Mouse (Mus musculus) heart, postnatal 36 days (tissue): ENCODE data around the gene Fut4. TPM values are rescaled to one million over a fixed set of nuclear protein-coding genes. Genes with fewer than 3 reads are reported as not detected.

Source experiments
- DNase-seq, 2 experiments: peaks; one replicate each; pipeline ENCODE4 v3.0.0; 2021 to 2022
- intact Hi-C: fragments of 180-260 bp; cut with DNase I; formaldehyde crosslinking; loops from one replicate; pipeline ENCODE4 v1.15.1; 2025
- total RNA-seq, 2 experiments: library from RNA; stranded (reverse); gene quantifications; 2 replicates each; pipeline ENCODE4 v1.2.3; 2021

Fut4 gene
- total RNA-seq = under 1 TPM; 0.50 to 0.60 TPM

GRCm38 (mm10) chr9:14752001-14752522 is at the start of gene Fut4:
Gene Fut4, minus strand, starts transcription at chr9:14752393.
- peak; percentile 52 to 69 for DNase-seq
- intact Hi-C loops = no loop called here

DNA sequence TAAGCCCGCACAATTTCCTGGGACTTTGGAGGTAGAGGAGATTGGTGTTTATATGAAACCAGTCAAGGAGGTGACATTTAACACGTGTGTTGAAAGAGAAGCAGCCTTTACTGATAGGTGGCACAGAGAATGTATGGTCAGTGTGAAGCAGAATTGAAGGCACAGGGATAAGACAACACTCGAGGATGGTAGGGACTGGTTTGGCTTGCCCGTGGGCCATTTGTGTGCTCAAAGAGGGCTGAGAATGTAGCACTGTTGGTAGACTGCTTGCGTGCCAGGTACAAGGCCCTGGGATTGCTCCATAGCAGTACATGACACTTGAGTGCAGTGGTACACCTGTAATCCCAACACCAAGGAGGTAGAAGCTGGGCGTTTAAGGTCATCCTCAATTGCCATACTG is 35.2 kb upstream of the Fut4 start:
- no peak for DNase-seq
- intact Hi-C loops = no loop called here

DNA sequence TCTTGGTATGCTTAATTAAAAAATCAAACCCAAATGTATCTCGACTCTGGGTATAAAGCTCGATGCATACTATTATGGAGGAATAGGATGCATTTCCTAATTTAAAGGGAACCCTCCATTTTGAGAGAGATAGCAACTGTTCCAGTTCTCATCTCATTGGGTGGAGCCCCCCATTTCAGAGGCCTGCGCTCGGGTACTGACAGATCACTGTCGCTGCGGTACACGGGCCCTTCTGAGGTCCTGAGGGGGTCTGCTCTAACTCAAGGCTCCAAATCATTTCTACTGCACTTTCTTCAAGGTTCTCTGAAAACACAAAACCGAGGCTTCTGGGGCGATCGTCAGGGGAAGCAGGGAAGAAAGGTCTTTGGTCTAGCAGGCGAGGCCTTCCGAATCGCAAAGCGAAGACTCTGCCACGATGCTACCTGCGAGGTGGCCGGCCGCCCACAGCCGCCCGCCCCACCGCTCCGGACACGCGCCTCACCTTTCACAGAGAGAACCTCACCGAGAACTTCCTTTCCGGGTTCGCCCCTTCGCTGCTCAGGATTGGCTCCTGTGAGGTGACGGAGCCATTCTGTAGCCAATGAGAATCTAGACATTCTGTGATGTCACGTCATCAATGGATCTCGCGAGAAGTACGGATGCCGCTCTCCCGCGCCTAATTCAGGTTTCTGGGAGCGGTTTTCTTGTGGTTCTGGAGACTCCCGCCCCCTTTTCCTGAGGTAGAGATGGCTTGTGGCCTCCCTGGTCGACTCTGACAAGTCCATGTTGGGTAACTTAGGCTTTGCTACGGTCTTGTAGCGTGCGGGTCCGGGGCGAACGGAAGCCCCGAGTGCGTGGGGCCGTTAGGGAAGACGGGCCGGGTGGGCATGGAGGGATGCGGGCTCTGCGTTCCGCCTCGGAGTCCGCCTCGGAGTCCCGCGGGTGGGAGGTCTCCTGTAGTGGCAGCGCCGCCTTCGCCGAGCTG is 32.1 kb upstream of the Fut4 start, which contains the start of the genes Mre11a and Ankrd49:
Gene Mre11a, plus strand, starts transcription at position 616 of the 964 bp plus-strand sequence.
Gene Ankrd49, minus strand, starts transcription at position 818 of the 964 bp plus-strand sequence.
- peak; percentile 88 to 93 for DNase-seq
- intact Hi-C loops = loop anchor here (5.0 kb wide), 1 partner anchor 282 kb away; the partner anchor contains the start of genes Cwc15 and Kdm4d

DNA sequence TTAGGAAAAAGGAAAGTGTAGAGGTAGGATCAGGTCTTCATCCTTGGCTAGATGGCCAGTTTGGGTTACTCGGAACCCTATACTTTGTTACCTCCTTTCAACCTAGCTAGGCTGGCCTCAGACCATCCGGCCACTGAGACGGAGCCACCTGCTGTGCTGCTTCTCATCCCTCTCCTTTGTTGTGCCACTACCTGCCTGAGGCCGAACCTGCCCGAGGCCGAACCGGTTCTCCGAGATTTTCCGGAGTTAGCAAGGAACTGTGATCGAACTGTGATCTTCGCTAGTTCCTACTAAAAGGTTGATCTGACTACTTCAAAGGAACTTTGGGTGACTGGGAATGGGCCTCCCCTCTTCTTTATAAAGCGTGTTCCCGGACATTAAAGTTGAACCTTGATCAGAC is 26.1 kb upstream of the Fut4 start:
- intact Hi-C loops = no loop called here
- DNase-seq = no peak

- intact Hi-C loops = loop anchor here (2.0 kb wide), 1 partner anchor 241 kb away; no protein-coding TSS in a partner anchor
- no peak for DNase-seq
These were observed 21.6 kb upstream of the Fut4 start for GRCm38 (mm10) chr9:14773813-14774212.

DNA sequence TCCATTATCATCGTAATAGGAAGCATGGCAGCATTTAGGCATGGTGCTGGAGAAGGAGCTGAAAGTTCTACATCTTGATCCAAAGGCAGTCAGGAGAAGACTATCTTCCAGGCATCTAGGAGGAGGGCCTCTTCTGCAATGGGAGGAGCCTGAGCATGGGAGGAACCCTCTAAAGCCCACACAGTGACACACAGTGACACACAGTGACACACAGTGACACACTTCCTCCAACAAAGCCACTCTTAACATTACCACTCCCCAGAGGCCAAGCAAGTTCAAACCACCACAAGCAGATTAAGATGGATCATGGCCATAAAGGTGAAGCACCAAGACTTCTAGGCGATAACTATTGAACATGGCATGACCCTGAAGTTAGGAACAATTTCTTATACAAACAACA is 19.9 kb upstream of the Fut4 start:
- intact Hi-C loops = no loop called here
- no peak for DNase-seq

- intact Hi-C loops = no loop called here
- DNase-seq = no peak
These were observed 18.7 kb upstream of the Fut4 start, which contains the start of gene 1700012B09Rik for GRCm38 (mm10) chr9:14770803-14771471. Gene 1700012B09Rik, minus strand, starts transcription at chr9:14771030.

DNA sequence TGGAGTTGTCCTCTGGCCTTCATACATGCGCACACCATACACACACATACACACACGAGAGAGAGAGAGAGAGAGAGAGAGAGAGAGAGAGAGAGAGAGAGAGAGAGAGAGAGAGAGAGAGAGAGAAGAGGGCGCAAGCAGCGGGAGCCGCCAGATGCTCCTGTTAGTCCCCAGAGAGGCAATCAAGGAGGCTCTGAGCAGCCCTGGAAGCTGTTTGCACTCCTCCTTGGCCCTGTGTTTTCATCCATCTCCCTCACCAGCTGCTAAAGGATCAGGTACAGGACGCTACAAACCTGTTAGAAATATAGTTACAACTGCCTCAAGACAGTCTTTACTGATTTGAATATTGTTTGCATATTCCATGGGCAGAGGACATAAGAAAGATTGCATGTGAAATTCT is 17.6 kb upstream of the Fut4 start:
- intact Hi-C loops = no loop called here
- no peak for DNase-seq

DNA sequence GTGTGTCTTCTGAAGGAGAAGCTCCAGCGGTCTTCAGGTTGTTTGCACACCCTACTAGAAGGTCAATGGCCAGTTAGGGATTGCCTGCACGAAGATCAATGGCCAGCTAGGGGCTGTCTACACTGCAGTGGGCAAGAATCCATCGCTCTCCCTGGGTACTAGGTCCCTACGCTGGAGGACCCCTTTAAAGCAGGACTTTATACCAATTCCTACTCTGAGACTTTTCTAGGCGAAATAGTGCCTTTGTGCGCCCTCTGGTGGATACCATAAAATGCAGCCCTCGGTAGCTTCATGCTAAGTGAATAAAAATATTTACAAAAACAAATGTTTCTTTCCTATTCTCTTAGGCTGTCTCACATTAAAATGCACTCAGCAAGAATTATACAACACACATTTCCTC is 12.6 kb upstream of the Fut4 start:
- intact Hi-C loops = loop anchor here (2.0 to 5.0 kb wide), 2 partner anchors 66 to 242 kb away; no protein-coding TSS in a partner anchor
- DNase-seq = peak; percentile 21 to 58

GRCm38 (mm10) chr9:14759261-14759660 is 7.1 kb upstream of the Fut4 start:
- DNase-seq = no peak

GRCm38 (mm10) chr9:14758590-14758989 is 6.4 kb upstream of the Fut4 start:
- no peak for DNase-seq
- intact Hi-C loops = no loop called here

More at GRCm38 (mm10) chr9:14759261-14759660, 7.1 kb upstream of the Fut4 start:
- intact Hi-C loops = no loop called here

- intact Hi-C loops = no loop called here
- no peak for DNase-seq
These were observed 2.3 kb upstream of the Fut4 start for GRCm38 (mm10) chr9:14754469-14754868.

- intact Hi-C loops = no loop called here
- no peak for DNase-seq
These were observed 1.8 kb upstream of the Fut4 start for GRCm38 (mm10) chr9:14753947-14754346.

DNA sequence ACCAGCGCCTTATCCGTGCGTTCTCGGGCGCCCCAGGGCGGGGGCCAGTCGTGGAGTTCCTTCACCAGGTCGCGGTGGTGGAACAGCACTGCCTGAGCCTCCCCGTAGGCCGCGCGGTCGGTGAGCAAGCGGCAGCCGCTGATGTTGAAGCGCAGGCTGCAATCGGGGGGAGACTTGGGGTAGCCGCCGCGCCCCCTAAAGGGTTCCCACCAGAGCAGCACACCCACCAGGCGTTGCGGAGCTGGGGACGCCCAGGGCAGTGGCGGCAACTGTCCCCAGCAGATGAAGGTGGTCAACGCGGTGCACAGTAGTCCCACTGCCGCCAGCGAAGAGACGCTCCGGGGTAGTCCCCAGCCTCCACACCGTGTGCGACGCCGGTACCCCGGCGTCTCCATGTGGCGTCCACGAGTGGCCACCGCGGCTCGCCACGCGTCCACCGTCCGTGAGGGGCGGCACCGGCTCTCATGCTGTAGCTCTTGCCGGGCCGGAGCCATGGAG is 641 bp downstream of the Fut4 start:
- intact Hi-C loops = no loop called here
- DNase-seq = peak; percentile 17 to 18

DNA sequence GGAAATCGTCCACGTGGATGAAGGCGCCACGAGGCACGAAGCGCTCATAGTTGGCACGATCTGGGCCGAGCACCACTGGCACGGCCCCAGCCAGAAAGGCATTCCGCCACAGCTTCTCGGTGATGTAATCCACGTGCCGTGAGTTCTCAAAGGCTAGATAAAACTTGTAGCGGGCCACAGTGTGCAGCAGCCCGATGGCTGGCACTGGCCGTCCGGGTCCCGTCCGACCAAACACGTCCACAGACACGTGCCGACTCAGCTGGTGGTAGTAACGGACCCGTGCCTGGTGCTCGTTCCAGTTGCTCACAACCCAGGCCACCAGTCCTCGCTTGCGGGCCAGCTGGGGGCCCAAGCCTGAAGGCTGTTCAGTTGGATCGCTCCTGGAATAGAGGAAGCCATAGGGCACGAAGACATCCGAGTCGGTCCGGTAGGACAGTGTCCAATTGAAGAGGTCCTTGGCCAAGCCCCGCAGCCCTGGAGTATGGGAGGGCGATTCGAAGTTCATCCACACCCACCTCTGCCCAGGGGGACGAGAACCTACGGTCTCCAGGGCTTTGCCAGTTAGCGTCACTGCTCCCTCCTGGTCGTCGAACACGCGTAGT is 1.2 kb downstream of the Fut4 start:
- peak; percentile 3 to 9 for DNase-seq
- intact Hi-C loops = no loop called here

- intact Hi-C loops = no loop called here
- DNase-seq = no peak
These were observed 11.9 kb downstream of the Fut4 start, which contains the start of gene Piwil4 for GRCm38 (mm10) chr9:14740151-14740924. Gene Piwil4, minus strand, starts transcription at chr9:14740733.

- intact Hi-C loops = no loop called here
- DNase-seq = no peak
These were observed 12.6 kb downstream of the Fut4 start for GRCm38 (mm10) chr9:14739498-14740150.

DNA sequence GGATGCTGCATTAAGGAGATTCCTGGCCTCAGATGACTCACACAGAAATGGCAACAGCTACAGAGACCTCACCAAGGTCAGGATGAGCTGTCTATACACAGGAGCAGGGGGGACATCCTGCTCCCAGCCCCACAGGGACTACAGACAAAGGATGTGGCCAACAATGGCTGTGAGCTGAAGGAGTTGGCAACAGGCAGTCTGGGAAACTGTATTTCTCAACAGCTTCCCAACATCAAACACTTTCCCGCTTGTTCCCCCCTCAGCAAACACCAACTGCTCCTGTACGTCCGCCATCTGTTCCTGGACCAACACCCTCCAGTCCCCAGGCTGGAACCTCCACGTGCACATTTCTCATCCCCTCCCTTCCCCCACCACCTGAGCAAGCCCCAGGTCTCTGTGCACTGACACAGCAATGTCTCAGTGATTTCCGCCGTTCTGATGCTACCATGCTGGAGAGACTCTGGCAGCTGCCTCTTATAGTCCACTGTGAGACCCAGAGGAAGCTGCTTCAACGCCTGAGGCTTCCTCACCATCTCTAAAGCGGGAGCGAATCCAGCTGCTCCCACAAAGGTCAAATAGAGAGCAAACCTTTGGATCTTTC is 21.2 kb downstream of the Fut4 start:
- no peak for DNase-seq
- intact Hi-C loops = no loop called here

GRCm38 (mm10) chr9:14728365-14728764 is 23.8 kb downstream of the Fut4 start:
- DNase-seq = no peak
- intact Hi-C loops = no loop called here
